Mouse (Mus musculus): ENCODE measurements around the gene Mlph.

DNA sequence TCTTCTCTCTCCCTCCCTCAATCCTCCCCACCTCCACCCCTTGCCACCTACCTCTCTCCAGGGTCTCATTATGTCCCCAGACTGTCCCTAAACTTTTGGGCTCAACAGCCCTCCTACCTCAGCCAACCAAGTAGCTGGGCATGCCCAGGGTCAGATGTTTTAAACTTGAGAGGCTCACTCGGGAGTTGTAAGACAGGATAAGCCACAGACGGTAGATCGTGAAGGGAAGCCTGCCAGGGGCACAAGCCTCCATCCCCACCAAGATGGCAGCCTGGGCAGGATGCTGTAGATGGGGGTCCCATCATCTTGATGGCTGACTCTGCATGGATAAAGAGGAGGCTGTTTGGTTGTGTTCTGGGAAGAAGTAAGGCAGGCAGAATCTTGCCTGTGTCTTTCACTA is 12.1 kb upstream of the Mlph start:
- TF ChIP-seq CTCF (IDR thresholded peaks at IDR 0.05; ENCODE audit: low read depth) (no peak), EP300 (optimal IDR thresholded peaks at IDR 0.05) (no peak)
